Mouse (Mus musculus) 3134 (cell line): ENCODE measurements at regions not wholly inside any gene's neighbourhood (a gene's known extent, or its start where the extent isn't known, plus 50 kb on each side); places are given as distances from the start of the nearest gene placed in this dataset.

ENCODE experiments used
- DNase-seq: peaks from one replicate; pipeline ENCODE4 v3.0.0-alpha.2; 2011; ENCODE audit warnings: low spot score; ENCODE audit not compliant: insufficient read length; ENCODE audit errors: extremely low read depth

- DNase-seq = no peak
These were observed 530.6 kb downstream of the Prkd1 start for GRCm38 (mm10) chr12:50118346-50118745.

GRCm38 (mm10) chr12:50122145-50122544 lies 526.8 kb downstream of the Prkd1 start:
- DNase-seq = no peak

GRCm38 (mm10) chr12:50122971-50123370 lies 525.9 kb downstream of the Prkd1 start:
- no peak for DNase-seq

GRCm38 (mm10) chr12:50158143-50158542 lies 490.8 kb downstream of the Prkd1 start:
- DNase-seq = no peak

GRCm38 (mm10) chr12:50187332-50187731 lies 461.6 kb downstream of the Prkd1 start:
- DNase-seq = no peak

GRCm38 (mm10) chr12:50190892-50191539 lies 457.9 kb downstream of the Prkd1 start:
- DNase-seq = no peak

GRCm38 (mm10) chr12:50191733-50192612 lies 456.9 kb downstream of the Prkd1 start:
- no peak for DNase-seq

GRCm38 (mm10) chr12:50193501-50193900 lies 455.4 kb downstream of the Prkd1 start:
- no peak for DNase-seq

GRCm38 (mm10) chr12:50194714-50195113 lies 454.2 kb downstream of the Prkd1 start:
- DNase-seq = no peak

- no peak for DNase-seq
These were observed 452.6 kb downstream of the Prkd1 start for GRCm38 (mm10) chr12:50196339-50196738.

GRCm38 (mm10) chr12:50241139-50241538 lies 407.8 kb downstream of the Prkd1 start:
- no peak for DNase-seq

GRCm38 (mm10) chr12:50258901-50259300 lies 390.0 kb downstream of the Prkd1 start:
- no peak for DNase-seq

GRCm38 (mm10) chr12:50261072-50261471 lies 387.8 kb downstream of the Prkd1 start:
- no peak for DNase-seq

- DNase-seq = no peak
These were observed 375.5 kb downstream of the Prkd1 start for GRCm38 (mm10) chr12:50273239-50273880.

GRCm38 (mm10) chr12:50281615-50282014 lies 367.3 kb downstream of the Prkd1 start:
- DNase-seq = no peak
